Mouse (Mus musculus): ENCODE data around the gene Gan. TPM values are rescaled to one million over a fixed set of nuclear protein-coding genes. Genes with fewer than 3 reads are reported as not detected.
A peak's percentile ranks its signal among the peaks of the same experiment; 100 is the strongest.

Gene Gan
- polyA plus RNA-seq, 1 experiment = 0.18 TPM

DNA sequence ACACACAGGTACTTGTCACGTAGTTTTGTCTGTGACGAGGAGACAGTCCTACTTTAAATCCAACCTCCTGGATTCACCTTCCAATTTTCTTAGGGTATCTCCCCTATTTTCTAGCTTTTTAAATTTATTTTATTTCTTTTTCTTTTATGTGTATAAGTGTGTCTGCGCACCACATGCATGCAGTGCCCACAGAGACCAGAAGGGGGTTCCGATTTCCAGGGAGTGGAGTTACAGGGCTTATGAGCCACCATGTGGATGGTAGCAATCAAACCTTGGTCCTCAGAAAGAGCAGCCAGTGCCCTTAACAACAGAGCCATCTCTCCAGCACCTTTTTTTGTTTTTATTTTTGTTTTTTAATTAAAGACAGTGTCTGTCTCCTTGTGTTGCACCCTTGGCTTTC lies 24.8 kb downstream of the Gan start:
- Histone ChIP-seq H3K9me3 (ENCODE audit: control insufficient read depth, low read length) (no peaks in the 10 kb centered on the region), H3K36me3 (ENCODE audit: control insufficient read depth) (peaks cover 53% of the 10 kb centered on the region), H3K4me3 (replicated peaks) (no peak overlapping the region), H3K27me3 (ENCODE audit: control insufficient read depth) (no peaks in the 10 kb centered on the region), H3K4me1 (ENCODE audit: control insufficient read depth) (peaks cover 3% of the 10 kb centered on the region)
- no peak for TF ChIP-seq TAL1 (IDR thresholded peaks at IDR 0.05; ENCODE audit: low read length)

DNA sequence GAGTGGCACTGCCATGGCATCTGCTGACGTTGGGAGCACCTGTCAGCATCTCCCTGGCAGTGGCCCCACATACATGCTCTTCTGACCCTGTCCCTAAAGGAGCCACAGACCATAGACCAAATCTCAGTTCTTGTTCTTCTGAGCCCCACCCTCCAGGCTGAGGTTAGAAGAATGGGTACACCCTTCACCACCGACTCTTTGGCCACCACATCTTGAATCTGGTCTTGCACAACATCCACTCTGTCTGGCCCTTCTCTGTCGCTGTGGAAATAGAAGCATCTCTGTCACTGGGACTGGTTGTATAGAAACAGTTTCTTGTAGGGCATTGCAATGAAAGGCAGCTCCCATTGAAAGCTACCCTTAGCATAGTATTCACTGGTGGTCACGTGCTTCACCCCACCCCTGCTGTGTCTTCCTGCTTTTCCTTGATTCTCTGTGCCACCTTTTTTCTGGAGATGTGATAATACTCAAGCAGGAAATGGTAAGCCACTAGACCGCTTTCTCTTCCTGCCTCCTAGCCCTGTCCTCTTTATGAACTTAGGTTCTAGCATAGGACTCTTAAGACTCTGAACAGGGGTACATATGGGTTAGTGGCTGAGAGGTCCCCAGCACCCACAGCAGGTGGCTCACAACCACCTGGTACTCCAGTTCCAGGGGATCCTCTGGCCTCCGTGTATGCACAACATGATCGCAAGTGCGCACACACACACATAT lies 25.9 kb downstream of the Gan start:
- TF ChIP-seq GATA1 (IDR thresholded peaks at IDR 0.05; ENCODE audit: low read length) (no peak), TAL1 (IDR thresholded peaks at IDR 0.05; ENCODE audit: low read length) (no peak)
- Histone ChIP-seq H3K36me3 (ENCODE audit: control insufficient read depth) (peaks cover 60% of the 10 kb centered on the region), H3K4me1 (ENCODE audit: control insufficient read depth) (peaks cover 3% of the 10 kb centered on the region)

DNA sequence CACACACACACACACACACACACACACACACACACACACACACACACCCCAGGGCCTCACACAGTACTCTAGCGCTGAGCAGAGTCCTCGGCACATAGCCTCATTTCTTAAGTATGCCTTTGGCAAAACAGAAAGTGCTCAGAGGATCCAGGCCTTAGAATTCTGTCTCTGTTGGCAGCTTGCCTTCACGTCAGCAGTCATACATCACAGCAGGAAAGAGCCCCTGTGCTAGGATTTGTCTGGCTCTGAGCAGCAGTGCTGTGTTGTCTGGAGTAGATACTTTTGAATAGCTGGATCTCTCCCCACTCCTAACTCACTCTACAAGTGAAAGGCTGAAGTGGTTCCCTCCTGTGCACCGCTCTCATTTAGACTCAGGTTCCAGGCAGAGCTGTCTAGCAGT lies 36.4 kb downstream of the Gan start:
- peaks cover 42% of the 10 kb centered on the region for H3K4me1 ChIP-seq (ENCODE audit: control insufficient read depth)
- H3K27me3 ChIP-seq (ENCODE audit: control insufficient read depth) = no peaks in the 10 kb centered on the region
- no peaks in the 10 kb centered on the region for H3K9me3 ChIP-seq (ENCODE audit: control insufficient read depth, low read length)
- H3K4me3 ChIP-seq (replicated peaks) = no peak overlapping the region
- TF ChIP-seq TAL1 (IDR thresholded peaks at IDR 0.05; ENCODE audit: low read length) (no peak), GATA1 (IDR thresholded peaks at IDR 0.05; ENCODE audit: low read length) (no peak)
- peaks cover 92% of the 10 kb centered on the region for H3K36me3 ChIP-seq (ENCODE audit: control insufficient read depth)

More for the DNA sequence above, 25.9 kb downstream of the Gan start:
- Histone ChIP-seq H3K9me3 (ENCODE audit: control insufficient read depth, low read length) (no peaks in the 10 kb centered on the region), H3K27me3 (ENCODE audit: control insufficient read depth) (no peaks in the 10 kb centered on the region), H3K4me3 (replicated peaks) (no peak overlapping the region)

DNA sequence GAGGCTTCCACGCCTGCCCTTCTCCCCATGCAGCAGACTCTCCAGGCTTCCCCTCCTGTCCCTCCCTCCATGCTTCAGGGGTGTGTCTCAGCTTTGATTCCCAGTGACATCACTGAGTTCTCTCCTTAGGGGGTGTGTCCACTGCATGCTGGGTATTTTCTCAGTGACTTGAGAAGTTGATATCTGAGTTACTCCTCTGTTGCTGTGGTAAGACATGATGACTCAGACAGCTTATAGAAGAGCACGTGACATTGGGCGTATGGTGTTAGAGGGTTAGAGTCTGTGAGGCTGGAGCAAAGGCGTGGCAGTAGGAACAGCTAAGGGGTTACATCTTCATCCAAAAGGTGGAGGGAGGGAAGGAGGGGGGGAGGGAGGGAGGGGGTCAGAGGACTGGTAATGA lies 38.7 kb downstream of the Gan start:
- Histone ChIP-seq H3K27me3 (ENCODE audit: control insufficient read depth) (no peaks in the 10 kb centered on the region), H3K4me1 (ENCODE audit: control insufficient read depth) (peaks cover 64% of the 10 kb centered on the region), H3K4me3 (replicated peaks) (no peak overlapping the region), H3K9me3 (ENCODE audit: control insufficient read depth, low read length) (no peaks in the 10 kb centered on the region), H3K36me3 (ENCODE audit: control insufficient read depth) (peaks cover 91% of the 10 kb centered on the region)
- peak; percentile 21; the same call in 1 of the 3 replicates for TF ChIP-seq TAL1 (IDR thresholded peaks at IDR 0.05; ENCODE audit: low read length)
- TF ChIP-seq GATA1 (IDR thresholded peaks at IDR 0.05; ENCODE audit: low read length) = no peak

DNA sequence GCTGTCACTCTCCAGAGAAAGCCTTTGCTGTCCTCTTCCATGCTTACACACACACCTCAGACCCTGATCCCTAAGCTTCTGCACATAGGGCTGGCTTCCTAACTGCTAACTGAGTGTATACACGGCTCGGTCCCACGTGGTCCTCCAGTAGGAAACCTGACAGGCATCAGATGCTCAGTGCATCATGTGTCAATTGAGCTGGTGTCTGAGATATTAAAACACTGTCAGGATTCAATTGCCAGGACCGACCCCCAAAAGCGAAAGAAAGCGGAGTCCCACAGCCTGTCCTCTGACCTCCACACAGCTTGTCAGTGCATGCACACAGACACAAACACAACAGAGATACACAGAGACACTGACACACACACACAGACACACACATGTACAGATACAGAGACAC lies 39.6 kb downstream of the Gan start:
- peak overlapping the region; percentile 59 for H3K4me3 ChIP-seq (replicated peaks)
- H3K27me3 ChIP-seq (ENCODE audit: control insufficient read depth) = no peaks in the 10 kb centered on the region
- H3K9me3 ChIP-seq (ENCODE audit: control insufficient read depth, low read length) = no peaks in the 10 kb centered on the region
- TF ChIP-seq TAL1 (IDR thresholded peaks at IDR 0.05; ENCODE audit: low read length) (no peak), GATA1 (IDR thresholded peaks at IDR 0.05; ENCODE audit: low read length) (no peak)
- peaks cover 74% of the 10 kb centered on the region for H3K4me1 ChIP-seq (ENCODE audit: control insufficient read depth)
- peaks cover 93% of the 10 kb centered on the region for H3K36me3 ChIP-seq (ENCODE audit: control insufficient read depth)

DNA sequence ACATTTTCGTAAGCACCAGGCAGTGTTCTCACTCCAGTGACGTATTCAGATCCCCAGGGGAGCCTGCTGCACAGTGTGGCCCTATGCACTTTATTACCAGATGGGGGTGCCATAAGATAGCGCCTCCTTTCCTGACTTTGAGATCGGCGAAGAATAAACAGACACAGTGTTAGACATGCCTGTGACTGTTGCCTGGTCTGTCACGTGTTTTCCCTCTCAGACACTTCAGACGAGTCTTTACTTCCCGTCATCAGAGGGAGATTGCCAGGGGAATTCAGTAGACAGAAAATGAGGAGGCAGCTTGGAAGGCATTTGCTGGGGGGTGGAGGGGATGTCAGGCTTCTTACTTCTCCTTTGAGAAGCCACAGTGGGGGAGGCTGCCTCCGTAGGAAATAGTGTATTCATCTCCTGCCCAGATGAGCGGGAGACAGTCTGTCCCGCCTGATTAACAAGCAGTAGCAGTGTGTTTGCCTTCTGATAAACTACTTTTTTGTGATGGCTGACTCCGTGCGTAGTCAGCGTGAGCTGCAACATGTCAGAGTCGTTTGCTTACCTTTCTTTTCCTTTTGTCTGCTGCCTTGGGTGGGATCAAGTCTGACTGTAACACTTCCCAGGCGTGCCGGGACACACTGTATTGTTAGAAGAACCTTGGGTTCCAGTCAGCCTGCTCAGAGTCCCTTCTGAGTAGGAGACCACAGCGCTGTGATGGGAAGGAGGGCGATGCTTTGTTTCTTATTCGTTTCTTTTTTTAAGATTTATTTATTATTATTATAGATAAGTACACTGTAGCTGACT lies 40.4 kb downstream of the Gan start:
- peaks cover 90% of the 10 kb centered on the region for H3K36me3 ChIP-seq (ENCODE audit: control insufficient read depth)
- peak overlapping the region; percentile 59 for H3K4me3 ChIP-seq (replicated peaks)
- H3K27me3 ChIP-seq (ENCODE audit: control insufficient read depth) = no peaks in the 10 kb centered on the region
- peaks cover 80% of the 10 kb centered on the region for H3K4me1 ChIP-seq (ENCODE audit: control insufficient read depth)
- H3K9me3 ChIP-seq (ENCODE audit: control insufficient read depth, low read length) = no peaks in the 10 kb centered on the region
- peak; percentile 96 for TF ChIP-seq TAL1 (IDR thresholded peaks at IDR 0.05; ENCODE audit: low read length)
- peak; percentile 87 for TF ChIP-seq GATA1 (IDR thresholded peaks at IDR 0.05; ENCODE audit: low read length)

DNA sequence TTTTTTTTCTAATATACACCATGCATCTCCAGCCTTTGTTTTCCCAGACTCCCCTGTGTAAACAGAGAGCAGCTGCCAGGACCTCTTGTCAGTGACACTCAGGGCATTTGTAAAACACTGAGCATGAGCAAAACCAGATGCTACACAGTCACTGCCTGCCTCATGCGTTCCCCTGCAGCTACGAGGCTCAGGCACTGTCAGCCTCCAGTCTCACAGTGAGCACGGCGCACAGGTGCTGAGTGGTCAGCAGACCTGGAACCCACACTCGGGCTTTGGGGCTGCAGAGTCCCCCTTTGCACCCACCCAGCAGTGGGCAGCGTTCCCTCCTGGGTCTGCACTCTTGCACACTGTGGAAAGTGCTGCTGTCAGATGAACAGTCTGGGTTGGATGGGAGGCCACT lies 41.7 kb downstream of the Gan start:
- H3K9me3 ChIP-seq (ENCODE audit: control insufficient read depth, low read length) = no peaks in the 10 kb centered on the region
- H3K4me1 ChIP-seq (ENCODE audit: control insufficient read depth) = peaks cover 84% of the 10 kb centered on the region
- H3K27me3 ChIP-seq (ENCODE audit: control insufficient read depth) = no peaks in the 10 kb centered on the region
- peak overlapping the region; percentile 65 for H3K4me3 ChIP-seq (replicated peaks)
- TF ChIP-seq TAL1 (IDR thresholded peaks at IDR 0.05; ENCODE audit: low read length) (no peak), GATA1 (IDR thresholded peaks at IDR 0.05; ENCODE audit: low read length) (no peak)
- H3K36me3 ChIP-seq (ENCODE audit: control insufficient read depth) = peaks cover 90% of the 10 kb centered on the region

DNA sequence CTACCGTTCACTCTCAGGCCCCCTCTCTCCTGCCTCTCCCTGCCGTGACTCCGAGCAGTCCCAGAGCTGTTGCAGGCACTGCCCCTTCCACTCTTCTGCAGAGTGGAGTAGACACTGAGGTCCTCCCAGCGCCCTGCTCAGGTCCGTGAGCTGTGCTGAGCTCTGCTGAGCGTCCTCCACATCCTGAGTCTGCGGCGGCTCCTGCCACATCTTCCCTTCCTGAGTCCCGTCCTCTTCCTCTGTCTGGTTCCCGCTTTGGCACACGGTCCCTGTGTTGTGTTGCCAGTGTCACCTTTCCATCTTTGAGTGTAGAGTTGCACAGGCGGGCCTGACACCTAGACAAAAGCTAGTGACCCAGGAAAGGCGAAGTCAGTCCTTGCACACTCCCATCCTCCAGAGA lies 42.4 kb downstream of the Gan start:
- no peaks in the 10 kb centered on the region for H3K27me3 ChIP-seq (ENCODE audit: control insufficient read depth)
- no peaks in the 10 kb centered on the region for H3K9me3 ChIP-seq (ENCODE audit: control insufficient read depth, low read length)
- peaks cover 90% of the 10 kb centered on the region for H3K36me3 ChIP-seq (ENCODE audit: control insufficient read depth)
- H3K4me3 ChIP-seq (replicated peaks) = peak overlapping the region; percentile 65
- TF ChIP-seq GATA1 (IDR thresholded peaks at IDR 0.05; ENCODE audit: low read length) = no peak
- TF ChIP-seq TAL1 (IDR thresholded peaks at IDR 0.05; ENCODE audit: low read length) = no peak
- H3K4me1 ChIP-seq (ENCODE audit: control insufficient read depth) = peaks cover 81% of the 10 kb centered on the region

DNA sequence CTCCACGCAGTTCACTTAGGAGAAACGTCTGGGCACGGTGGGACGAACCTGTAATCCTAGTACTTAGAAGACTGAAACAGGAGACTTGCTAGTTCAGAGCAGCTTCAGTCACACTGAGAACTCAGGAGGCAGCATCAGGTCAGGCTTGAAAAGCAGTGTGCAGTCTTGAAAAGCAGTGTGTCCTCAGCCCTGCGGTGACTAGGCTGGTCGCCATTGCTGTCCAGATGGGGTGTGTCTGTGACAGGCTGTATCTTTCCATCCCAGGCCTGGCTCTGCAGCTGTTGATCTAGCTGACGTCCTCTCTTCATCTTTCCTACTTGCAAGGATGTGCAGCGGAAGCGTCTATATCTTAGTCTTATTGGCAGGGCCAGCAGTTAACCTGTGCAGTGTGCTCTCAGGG lies 42.9 kb downstream of the Gan start:
- Histone ChIP-seq H3K27me3 (ENCODE audit: control insufficient read depth) (no peaks in the 10 kb centered on the region), H3K4me1 (ENCODE audit: control insufficient read depth) (peaks cover 78% of the 10 kb centered on the region), H3K9me3 (ENCODE audit: control insufficient read depth, low read length) (no peaks in the 10 kb centered on the region), H3K36me3 (ENCODE audit: control insufficient read depth) (peaks cover 90% of the 10 kb centered on the region), H3K4me3 (replicated peaks) (peak overlapping the region; percentile 65)
- TF ChIP-seq GATA1 (IDR thresholded peaks at IDR 0.05; ENCODE audit: low read length) (peak; percentile 79), TAL1 (IDR thresholded peaks at IDR 0.05; ENCODE audit: low read length) (peak; percentile 96)
